In genomic region chr17:71179551-71180309, GRCm38 (mm10) we compare ENCODE assay signal across 19 mouse cellular contexts. TPM values are rescaled to one million over a fixed set of nuclear protein-coding genes. Genes with fewer than 3 reads are reported as not detected.
DNase-seq lines count a peak whose midpoint lies in the region; ATAC-seq and TF ChIP-seq lines count a peak whose summit lies in the region.
"Had no signal": no experiment of that assay in that cellular context is flagged by ENCODE, and none has a peak within 500 bp of the region (broad histone marks: within the 10 kb centered on the region; RNA-seq: fewer than 3 reads in every experiment).

No protein-coding gene starts in this region.

- no peak overlapping the region for H3K9ac ChIP-seq in kidney, embryonic 16.5 days (replicated peaks; ENCODE audit: low read length)
- H3K9ac ChIP-seq in liver, postnatal 0 days (replicated peaks): no peak overlapping the region
- H3K9ac ChIP-seq in liver, embryonic 12.5 days: no peak overlapping the region
- H3K9ac ChIP-seq: forebrain, embryonic 13.5 days; forebrain, postnatal 0 days; hindbrain, embryonic 13.5 days had no signal

- peak; percentile 91 for DNase-seq in heart, adult 11 months
- DNase-seq in heart, adult 18-20 months: no peak
- DNase-seq in kidney, adult 9 months: no peak
- DNase-seq in liver, postnatal 0 days: no peak
- no peak for DNase-seq in embryo, embryonic 10.5 days (ENCODE audit: low spot score)
- DNase-seq: adrenal gland, postnatal 10 days; B cell, adult 2 months; cerebellum, adult 18-20 months; cerebellum, adult 9-11 months; cerebellum, postnatal 36 days; forebrain, postnatal 0 days; gastrocnemius, postnatal 14 days had no signal

- no peak for ATAC-seq in kidney, embryonic 16.5 days (ENCODE audit: low FRiP score, low TSS enrichment)
- no peak for ATAC-seq in liver, postnatal 0 days
- ATAC-seq in liver, embryonic 12.5 days: no peak
- ATAC-seq: CD4-positive, CD25-positive, alpha-beta regulatory T cell, adult 4 months; forebrain, embryonic 13.5 days; forebrain, postnatal 0 days had no signal

- TF ChIP-seq POLR2A in bone marrow macrophage, adult 2 months (IDR thresholded peaks at IDR 0.05; ENCODE audit: borderline replicate concordance, low read depth, low read length): no peak

- no peak overlapping the region for H3K4me3 ChIP-seq in kidney, embryonic 16.5 days (ENCODE audit: low read length)
- H3K4me3 ChIP-seq in liver, postnatal 0 days (ENCODE audit: low read depth, low read length): no peak overlapping the region
- no peak overlapping the region for H3K4me3 ChIP-seq in liver, embryonic 12.5 days
- H3K4me3 ChIP-seq in bone marrow macrophage, adult 2 months (ENCODE audit: insufficient read depth, low read length): 0 out of 2 replicates have a peak overlapping the region, but pooled peaks have one; percentile 34
- H3K4me3 ChIP-seq: embryonic facial prominence, embryonic 10.5 days; forebrain, embryonic 13.5 days; hindbrain, embryonic 13.5 days had no signal

- H3K4me2 ChIP-seq in kidney, embryonic 16.5 days (replicated peaks; ENCODE audit: low read depth, low read length): no peak overlapping the region
- H3K4me2 ChIP-seq in liver, postnatal 0 days (ENCODE audit: low read depth, low read length): 0 out of 2 replicates have a peak overlapping the region, but pooled peaks have one; percentile 20
- H3K4me2 ChIP-seq in liver, embryonic 12.5 days: no peak overlapping the region
- H3K4me2 ChIP-seq: forebrain, embryonic 13.5 days; hindbrain, embryonic 13.5 days had no signal

- TF ChIP-seq EP300 in liver, postnatal 0 days (IDR thresholded peaks at IDR 0.05; ENCODE audit: low read depth): no peak

- peaks cover 27% of the 10 kb centered on the region for H3K4me1 ChIP-seq in kidney, embryonic 16.5 days (ENCODE audit: insufficient read depth, low read length)
- peaks cover 30% of the 10 kb centered on the region for H3K4me1 ChIP-seq in liver, postnatal 0 days (ENCODE audit: insufficient read depth)
- H3K4me1 ChIP-seq in liver, embryonic 12.5 days: peaks cover 44% of the 10 kb centered on the region
- peaks cover 37% of the 10 kb centered on the region for H3K4me1 ChIP-seq in bone marrow macrophage, adult 2 months (ENCODE audit: control insufficient read depth, insufficient read depth, low read length)

- no peaks in the 10 kb centered on the region for H3K27me3 ChIP-seq in kidney, embryonic 16.5 days (ENCODE audit: insufficient read depth, low read length)
- no peaks in the 10 kb centered on the region for H3K27me3 ChIP-seq in liver, postnatal 0 days (ENCODE audit: insufficient read depth, low read length)
- no peaks in the 10 kb centered on the region for H3K27me3 ChIP-seq in liver, embryonic 12.5 days (replicated peaks)
- H3K27me3 ChIP-seq: forebrain, embryonic 13.5 days; hindbrain, embryonic 13.5 days had no signal

- H3K9me3 ChIP-seq in kidney, embryonic 16.5 days (ENCODE audit: low read length): no peaks in the 10 kb centered on the region
- no peaks in the 10 kb centered on the region for H3K9me3 ChIP-seq in liver, postnatal 0 days (ENCODE audit: low read length)
- no peaks in the 10 kb centered on the region for H3K9me3 ChIP-seq in liver, embryonic 12.5 days (replicated peaks)
- H3K9me3 ChIP-seq: embryonic facial prominence, embryonic 10.5 days; forebrain, embryonic 13.5 days; hindbrain, embryonic 13.5 days had no signal

- H3K27ac ChIP-seq in kidney, embryonic 16.5 days (ENCODE audit: low read length): peak overlapping the region; percentile 67
- H3K27ac ChIP-seq in liver, postnatal 0 days (ENCODE audit: low read depth): 0 out of 2 replicates have a peak overlapping the region, but pooled peaks have one; percentile 52
- no peak overlapping the region for H3K27ac ChIP-seq in liver, embryonic 12.5 days
- H3K27ac ChIP-seq in bone marrow macrophage, adult 2 months (ENCODE audit: insufficient read depth, low read depth, low read length): peak overlapping the region; percentile 79
- H3K27ac ChIP-seq: embryonic facial prominence, embryonic 10.5 days; forebrain, embryonic 13.5 days; hindbrain, embryonic 13.5 days had no signal

- 54% methylated on average over 11 of the region's 11 CpGs for WGBS in kidney, embryonic 16.5 days
- WGBS in liver, postnatal 0 days (ENCODE audit: insufficient replicate concordance): 73% methylated on average over 11 of the region's 11 CpGs
- 69% methylated on average over 11 of the region's 11 CpGs for WGBS in liver, embryonic 12.5 days (ENCODE audit: insufficient replicate concordance)

- no peak for TF ChIP-seq CTCF in liver, postnatal 0 days (IDR thresholded peaks at IDR 0.05; ENCODE audit: low read depth)
- TF ChIP-seq CTCF in bone marrow macrophage, adult 2 months (IDR thresholded peaks at IDR 0.05; ENCODE audit: low read depth, low read length): no peak

- H3K36me3 ChIP-seq in kidney, embryonic 16.5 days (ENCODE audit: insufficient read depth, low read length): no peaks in the 10 kb centered on the region
- H3K36me3 ChIP-seq in liver, postnatal 0 days (replicated peaks; ENCODE audit: insufficient read depth, low read length): no peaks in the 10 kb centered on the region
- H3K36me3 ChIP-seq in liver, embryonic 12.5 days: no peaks in the 10 kb centered on the region
- H3K36me3 ChIP-seq: embryonic facial prominence, embryonic 10.5 days; hindbrain, embryonic 13.5 days had no signal

RNA-seq across cellular contexts. Expression of gene Lpin2, which starts 2.6 kb away (rescaled TPM):
- total RNA-seq in heart, adult 18-20 months (2021): 10 to 100 TPM; 14.6 to 19.1 TPM
- polyA plus RNA-seq in kidney, embryonic 16.5 days (2015; fragmentation: Nextera tagmentation; extraction: Ambion mirVana): 65.8 and 78.4 TPM in 2 replicates
- 34.0 and 44.5 TPM in 2 replicates for polyA plus RNA-seq in liver, postnatal 0 days (2015; fragmentation: Nextera tagmentation; extraction: Ambion mirVana)
- 40.1 and 42.5 TPM in 2 replicates for polyA plus RNA-seq in liver, embryonic 12.5 days (2016; fragmentation: Nextera tagmentation; extraction: Ambion mirVana)
- 122 and 133 TPM in 2 replicates for polyA plus RNA-seq in bone marrow macrophage, adult 2 months (2012; ENCODE audit: insufficient read depth, insufficient read length, missing spikeins)
